Mouse (Mus musculus): ENCODE data around the gene Plxnb1.

GRCm38 (mm10) chr9:109098969-109099368 is 3.8 kb downstream of the Plxnb1 start:
- TF ChIP-seq CTCF (IDR thresholded peaks at IDR 0.05; ENCODE audit: extremely low read depth, insufficient read depth, low read length) (no peak), POLR2A (IDR thresholded peaks at IDR 0.05; ENCODE audit: extremely low read depth, insufficient read depth, low read length) (no peak)

All from cortical plate, adult 2 months (tissue).